Mouse (Mus musculus) bone marrow, adult 2 months (tissue): ENCODE data around the gene Rab12. TPM values are rescaled to one million over a fixed set of nuclear protein-coding genes. Genes with fewer than 3 reads are reported as not detected.

ENCODE experiments used
- H3K27ac ChIP-seq: fragments of 200-500 bp; 2 replicates; pipeline ENCODE4 v1.5.1; 2012; ENCODE audit warnings: low read depth, mild to moderate bottlenecking, control low read depth, inconsistent platforms, low read length; ENCODE audit not compliant: control insufficient read depth, poor library complexity, insufficient read depth
- H3K4me1 ChIP-seq: fragments of 200-500 bp; 2 replicates; pipeline ENCODE4 v1.6.1; 2011; ENCODE audit warnings: low read length; ENCODE audit not compliant: control insufficient read depth, insufficient read depth
- H3K4me3 ChIP-seq: fragments of 200-500 bp; replicated peaks from 2 replicates; pipeline ENCODE3; 2011; ENCODE audit warnings: mild to moderate bottlenecking, low read depth, low read length, control low read depth; ENCODE audit not compliant: control insufficient read depth
- CTCF ChIP-seq: fragments of 200-500 bp; IDR thresholded peaks from 2 replicates; pipeline ENCODE4 v1.5.1; 2011; ENCODE audit warnings: low read length, control low read depth; ENCODE audit not compliant: control insufficient read depth, insufficient read depth
- POLR2A ChIP-seq: fragments of 200-500 bp; IDR thresholded peaks from 2 replicates; pipeline ENCODE4 v1.6.1; 2011; ENCODE audit warnings: low read depth, mild to moderate bottlenecking, control low read depth, low read length, borderline replicate concordance; ENCODE audit not compliant: control insufficient read depth
- WGBS: fragments of 180-500 bp; shearing (Covaris S2); methylation state at CpG from one replicate; pipeline ENCODE4 v1.1.7; 2018; 5-methylcytosine and 5-hydroxymethylcytosine counted together
- polyA plus RNA-seq: library from polyadenylated mRNA; stranded (reverse); fragments of >200 nt; gene quantifications from 2 replicates; pipeline ENCODE4 v1.2.4, GENCODE M21; 2011; ENCODE audit warnings: low replicate concordance; ENCODE audit not compliant: missing spikeins, insufficient read depth, insufficient read length

Rab12 gene
- polyA plus RNA-seq, 1 experiment = 33.2 TPM

- WGBS = 73% methylated on average over 2 of the region's 2 CpGs
- no peaks in the 10 kb centered on the region for H3K4me1 ChIP-seq
- TF ChIP-seq POLR2A (no peak), CTCF (no peak)
- H3K27ac ChIP-seq = no peak overlapping the region
- H3K4me3 ChIP-seq = no peak overlapping the region
Measured at GRCm38 (mm10) chr17:66484965-66485364, 34.6 kb downstream of the Rab12 start.

- no peak for TF ChIP-seq CTCF
- no peak for TF ChIP-seq POLR2A
Measured at GRCm38 (mm10) chr17:66483651-66484454, 35.7 kb downstream of the Rab12 start.

GRCm38 (mm10) chr17:66481295-66481694 is 38.2 kb downstream of the Rab12 start:
- no peak overlapping the region for H3K27ac ChIP-seq
- no peaks in the 10 kb centered on the region for H3K4me1 ChIP-seq
- TF ChIP-seq POLR2A (no peak), CTCF (no peak)
- no peak overlapping the region for H3K4me3 ChIP-seq
- 79% methylated on average over 5 of the region's 5 CpGs for WGBS

More at GRCm38 (mm10) chr17:66483651-66484454, 35.7 kb downstream of the Rab12 start:
- Histone ChIP-seq H3K4me3 (no peak overlapping the region), H3K27ac (no peak overlapping the region), H3K4me1 (no peaks in the 10 kb centered on the region)
- 81% methylated on average over 9 of the region's 9 CpGs for WGBS

- Histone ChIP-seq H3K4me1 (no peaks in the 10 kb centered on the region), H3K27ac (no peak overlapping the region), H3K4me3 (no peak overlapping the region)
- WGBS = 63% methylated on average over 17 of the region's 17 CpGs
- TF ChIP-seq CTCF (no peak), POLR2A (no peak)
Measured at GRCm38 (mm10) chr17:66480491-66481278, 38.8 kb downstream of the Rab12 start.

- no peaks in the 10 kb centered on the region for H3K4me1 ChIP-seq
- WGBS = 5% methylated on average over 21 of the region's 21 CpGs
- TF ChIP-seq POLR2A (no peak), CTCF (no peak)
- no peak overlapping the region for H3K4me3 ChIP-seq
- H3K27ac ChIP-seq = no peak overlapping the region
Measured at GRCm38 (mm10) chr17:66479813-66480490, 39.6 kb downstream of the Rab12 start.

GRCm38 (mm10) chr17:66479311-66479710 is 40.2 kb downstream of the Rab12 start:
- no peaks in the 10 kb centered on the region for H3K4me1 ChIP-seq
- no peak overlapping the region for H3K4me3 ChIP-seq
- no peak overlapping the region for H3K27ac ChIP-seq
- 15% methylated on average over 13 of the region's 13 CpGs for WGBS
- TF ChIP-seq POLR2A (no peak), CTCF (no peak)

GRCm38 (mm10) chr17:66473205-66473604 is 46.3 kb downstream of the Rab12 start:
- Histone ChIP-seq H3K4me1 (no peaks in the 10 kb centered on the region), H3K4me3 (no peak overlapping the region), H3K27ac (no peak overlapping the region)
- WGBS = 79% methylated on average over 1 of the region's 1 CpGs
- TF ChIP-seq POLR2A = no peak

- Histone ChIP-seq H3K4me3 (no peak overlapping the region), H3K27ac (no peak overlapping the region), H3K4me1 (no peaks in the 10 kb centered on the region)
- TF ChIP-seq CTCF (no peak), POLR2A (no peak)
- 64% methylated on average over 5 of the region's 5 CpGs for WGBS
Measured at GRCm38 (mm10) chr17:66471775-66472174, 47.8 kb downstream of the Rab12 start.
